ENCODE assay signal across 22 mouse cellular contexts in the genomic region with DNA sequence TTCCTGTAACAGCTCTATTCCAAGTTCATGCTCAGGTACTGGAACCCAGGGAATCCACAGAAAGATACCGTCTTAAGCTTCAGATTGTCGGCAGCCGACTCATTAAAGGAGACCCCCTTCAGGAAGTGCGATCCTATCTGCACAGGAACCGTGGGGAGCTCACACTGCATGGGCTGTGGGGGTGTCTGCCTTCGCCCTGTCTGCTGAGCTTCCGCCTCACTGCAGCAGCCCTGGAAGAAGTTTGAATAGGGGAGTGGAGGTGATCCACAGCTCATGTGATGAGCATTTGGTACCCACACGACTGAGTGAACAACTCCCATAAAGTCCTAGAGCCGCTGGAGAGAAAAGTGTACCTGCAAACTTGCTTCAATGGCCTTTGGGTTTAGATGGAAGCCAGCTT. TPM values are rescaled to one million over a fixed set of nuclear protein-coding genes. Genes with fewer than 3 reads are reported as not detected.
"Had no signal": no experiment of that assay in that cellular context is flagged by ENCODE, and none has a peak within 500 bp of the region (broad histone marks: within the 10 kb centered on the region; RNA-seq: fewer than 3 reads in every experiment).

No protein-coding gene starts in this region.

- H3K4me2 ChIP-seq: neural tube, embryonic 15.5 days; stomach, embryonic 15.5 days had no signal

- H3K4me1 ChIP-seq: midbrain, embryonic 10.5 days; neural tube, embryonic 15.5 days; stomach, embryonic 15.5 days had no signal

- H3K9ac ChIP-seq: liver, embryonic 14.5 days; neural tube, embryonic 15.5 days; stomach, embryonic 15.5 days had no signal

- H3K27me3 ChIP-seq: neural tube, embryonic 15.5 days; stomach, embryonic 15.5 days had no signal

- H3K27ac ChIP-seq: liver, embryonic 14.5 days; midbrain, embryonic 10.5 days; neural tube, embryonic 15.5 days; stomach, embryonic 15.5 days had no signal

- H3K9me3 ChIP-seq: midbrain, embryonic 10.5 days; neural tube, embryonic 15.5 days; stomach, embryonic 15.5 days had no signal

- H3K4me3 ChIP-seq: midbrain, embryonic 10.5 days; myocyte; neural tube, embryonic 15.5 days; stomach, embryonic 15.5 days had no signal

- ATAC-seq: lung, postnatal 0 days had no signal

- DNase-seq: kidney, adult 8-10 months; kidney, postnatal 25 days; layer of hippocampus, adult 9-11 months; lung, adult 18-20 months; midbrain, embryonic 14.5 days; right cerebral cortex, adult 18-20 months; right cerebral cortex, postnatal 4 days; spleen, adult 18-20 months; thymus, adult 2 months; thymus, postnatal 25 days had no signal

RNA-seq across cellular contexts. Expression of a gene that starts 6.4 kb away (rescaled TPM):
- total RNA-seq: left cerebral cortex, postnatal 14 days; liver, adult 2 months; megakaryocyte, adult 5-6 weeks had no signal
- polyA plus RNA-seq: limb, embryonic 11.5 days; liver, adult 2 months; lung, postnatal 0 days; midbrain, embryonic 10.5 days; neural tube, embryonic 15.5 days; stomach, embryonic 15.5 days; testis, adult 2 months; thymus, adult 2 months; urinary bladder, adult 2 months had no signal
